Mouse (Mus musculus) liver, embryonic 14.5 days (tissue): Measurements from ENCODE around the gene Cars2. TPM values are rescaled to one million over a fixed set of nuclear protein-coding genes. Genes with fewer than 3 reads are reported as not detected.

Source experiments
- ATAC-seq: fragments of 200-750 bp; cut with Nextera tagmentation; 2 replicates; pipeline ENCODE4 v1.8.0; 2017; ENCODE audit warnings: moderate number of reproducible peaks, mild to moderate bottlenecking, moderate library complexity; ENCODE audit not compliant: insufficient read depth
- DNase-seq, 3 experiments: peaks; one replicate each; pipeline ENCODE4 v3.0.0-alpha.2; 2012 to 2013; ENCODE audit warnings: low read depth in 3 of 3, low spot score in 3 of 3
- H3K27ac ChIP-seq: fragments of 300-500 bp; sonication (generic); 2 replicates; pipeline ENCODE4 v1.5.1; 2014; ENCODE audit warnings: moderate library complexity, mild to moderate bottlenecking, control low read depth, inconsistent platforms
- H3K27me3 ChIP-seq: fragments of 300-500 bp; sonication (generic); 2 replicates; pipeline ENCODE4 v1.6.1; 2014; ENCODE audit warnings: mild to moderate bottlenecking, low read length, moderate library complexity; ENCODE audit not compliant: control insufficient read depth, insufficient read depth
- H3K36me3 ChIP-seq: fragments of 300-500 bp; sonication (generic); replicated peaks from 2 replicates; pipeline ENCODE4 v1.6.1; 2014; ENCODE audit warnings: low read depth; ENCODE audit not compliant: control insufficient read depth, insufficient read depth
- H3K4me1 ChIP-seq, 2 experiments: fragments of 200-500 bp in 1 of 2; fragments of 300-500 bp in 1 of 2; sonication (generic) in 1 of 2; replicated peaks; 2 replicates each; pipeline ENCODE4 v1.6.1; 2012 to 2014; ENCODE audit warnings: antibody characterized with exemption in 1 of 2, inconsistent platforms in 1 of 2, low read length in 1 of 2; ENCODE audit not compliant: control insufficient read depth in 2 of 2, insufficient read depth in 2 of 2
- H3K4me2 ChIP-seq: fragments of 300-500 bp; sonication (generic); 2 replicates; pipeline ENCODE4 v1.6.1; 2014; ENCODE audit warnings: low read depth, mild to moderate bottlenecking, control low read depth, moderate library complexity
- H3K4me3 ChIP-seq, 2 experiments: fragments of 200-500 bp in 1 of 2; fragments of 300-500 bp in 1 of 2; sonication (generic) in 1 of 2; 2 replicates each; pipeline ENCODE4 v1.5.1; 2012 to 2014; ENCODE audit warnings: low read depth in 2 of 2, low read length in 2 of 2, mild to moderate bottlenecking in 2 of 2, control low read depth in 1 of 2, inconsistent platforms in 1 of 2, moderate library complexity in 1 of 2; ENCODE audit not compliant: insufficient read depth in 1 of 2
- H3K9ac ChIP-seq: fragments of 300-500 bp; sonication (generic); replicated peaks from 2 replicates; pipeline ENCODE4 v1.6.1; 2014; ENCODE audit warnings: mild to moderate bottlenecking, control low read depth, moderate library complexity
- H3K9me3 ChIP-seq: fragments of 300-500 bp; sonication (generic); 2 replicates; pipeline ENCODE4 v1.6.1; 2016; ENCODE audit warnings: low read length, mixed read lengths; ENCODE audit not compliant: control insufficient read depth
- CTCF ChIP-seq: IDR thresholded peaks from 2 replicates; pipeline ENCODE4 v1.5.1; 2016; ENCODE audit warnings: antibody characterized with exemption, low read depth, control low read depth
- EP300 ChIP-seq: IDR thresholded peaks from 2 replicates; pipeline ENCODE4 v1.6.1; 2016; ENCODE audit warnings: antibody characterized with exemption, low read depth
- WGBS: fragments of 180-500 bp; shearing (Covaris S2); extraction: QIAGEN DNeasy Blood & Tissue Kit; methylation state at CpG from one replicate; pipeline ENCODE4 v1.1.7; 2014; ENCODE audit not compliant: insufficient replicate concordance; 5-methylcytosine and 5-hydroxymethylcytosine counted together
- polyA plus RNA-seq, 2 experiments: library from polyadenylated mRNA; depleted of rRNA in 1 of 2; stranded (reverse) in 1 of 2; unstranded in 1 of 2; fragments of >200 nt; fragmentation: Nextera tagmentation in 1 of 2; extraction: Ambion mirVana in 1 of 2; gene quantifications; 2 replicates each; pipeline versions ENCODE4 v1.2.1 to v1.2.3; 2012 to 2014

Gene Cars2
- polyA plus RNA-seq, 2 experiments = 15.5 to 18.2 TPM

DNA sequence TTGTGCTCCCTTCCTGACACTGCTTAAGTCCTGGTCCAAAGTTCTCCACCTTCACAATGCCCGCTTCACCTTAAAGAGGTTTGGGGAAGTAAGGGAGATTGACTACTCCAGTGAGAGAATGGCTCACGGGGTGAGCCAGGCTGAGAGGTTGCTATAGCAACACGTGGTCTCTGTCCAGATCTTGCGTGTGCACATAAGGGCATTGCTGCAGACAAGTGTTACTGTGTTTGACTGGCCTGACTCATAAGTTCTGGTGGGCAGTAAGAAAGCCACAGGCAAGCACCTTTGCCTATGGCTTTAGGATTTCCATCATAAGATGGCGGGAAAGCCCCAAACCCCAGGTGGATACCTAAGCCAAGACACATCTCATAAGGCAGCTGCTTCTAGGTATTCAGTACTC is 13.7 kb upstream of the Cars2 start:
- no peak overlapping the region for H3K9ac ChIP-seq
- no peak overlapping the region for H3K4me2 ChIP-seq
- 67% methylated on average over 5 of the region's 5 CpGs for WGBS
- peaks cover 4 to 8% of the 10 kb centered on the region in 2 experiments for H3K4me1 ChIP-seq
- DNase-seq (no peak), ATAC-seq (no peak)
- H3K27me3 ChIP-seq = no peaks in the 10 kb centered on the region
- no peaks in the 10 kb centered on the region for H3K9me3 ChIP-seq
- TF ChIP-seq EP300 = no peak
- no peak for TF ChIP-seq CTCF
- H3K4me3 ChIP-seq = no peak overlapping the region
- H3K27ac ChIP-seq = no peak overlapping the region
- peaks cover 19% of the 10 kb centered on the region for H3K36me3 ChIP-seq

DNA sequence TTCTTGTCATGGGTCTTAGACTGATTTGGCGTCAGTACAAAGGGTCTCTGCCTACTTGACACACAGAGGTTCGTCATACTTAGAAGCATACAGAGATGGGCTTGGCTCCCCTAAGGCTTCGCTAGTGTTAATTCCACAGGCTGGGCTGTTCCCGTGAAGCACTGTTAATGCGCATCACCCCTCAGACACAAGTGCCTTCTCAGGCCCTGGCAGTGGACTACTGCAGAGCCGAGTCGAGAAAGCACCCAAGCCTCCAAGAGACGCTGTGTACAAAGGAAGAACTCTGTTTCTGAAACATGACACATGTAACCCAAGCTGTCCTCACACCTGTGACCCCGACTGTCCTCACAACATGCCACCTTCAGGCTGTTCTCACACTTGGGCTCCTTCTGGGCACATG is 9.6 kb upstream of the Cars2 start:
- ATAC-seq (no peak), DNase-seq (no peak)
- H3K27ac ChIP-seq = no peak overlapping the region
- no peak overlapping the region for H3K9ac ChIP-seq
- H3K4me1 ChIP-seq = peaks cover 9 to 13% of the 10 kb centered on the region in 2 experiments
- H3K9me3 ChIP-seq = no peaks in the 10 kb centered on the region
- 79% methylated on average over 9 of the region's 9 CpGs for WGBS
- TF ChIP-seq CTCF = no peak
- TF ChIP-seq EP300 = no peak
- no peaks in the 10 kb centered on the region for H3K27me3 ChIP-seq
- H3K4me2 ChIP-seq = peak overlapping the region; percentile 11; the same call in 1 of the 2 replicates
- peaks cover 19% of the 10 kb centered on the region for H3K36me3 ChIP-seq
- no peak overlapping the region for H3K4me3 ChIP-seq

DNA sequence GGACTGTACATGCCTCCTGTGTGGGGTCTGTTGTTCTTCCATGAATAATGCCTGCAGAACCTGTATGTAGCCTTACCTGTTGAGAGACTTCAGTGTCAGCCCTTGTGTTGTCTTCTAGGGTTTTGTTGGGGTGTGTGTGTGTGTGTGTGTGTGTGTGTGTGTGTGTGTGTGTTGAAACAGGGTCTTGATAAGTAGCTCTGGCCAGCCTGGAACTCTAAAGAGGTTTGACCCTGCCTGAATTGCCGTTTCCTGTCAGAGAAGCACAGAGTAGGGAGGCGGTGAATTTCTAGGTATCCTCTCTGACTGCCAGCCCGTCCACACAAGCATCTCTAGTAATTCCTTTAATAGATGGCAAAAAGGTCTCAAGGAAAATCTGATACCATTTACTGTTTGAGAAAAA is 8.9 kb upstream of the Cars2 start:
- Histone ChIP-seq H3K9ac (peak overlapping the region; percentile 75), H3K27ac (no peak overlapping the region), H3K9me3 (no peaks in the 10 kb centered on the region), H3K27me3 (no peaks in the 10 kb centered on the region), H3K36me3 (peaks cover 19% of the 10 kb centered on the region), H3K4me3 (peak overlapping the region in 1 of 2 experiments; percentile 96; a peak in 2 of 4 replicates), H3K4me1 (peaks cover 13 to 16% of the 10 kb centered on the region in 2 experiments), H3K4me2 (peak overlapping the region; percentile 79)
- ATAC-seq (no peak), DNase-seq (no peak)
- 59% methylated on average over 3 of the region's 3 CpGs for WGBS
- TF ChIP-seq CTCF (no peak), EP300 (no peak)

DNA sequence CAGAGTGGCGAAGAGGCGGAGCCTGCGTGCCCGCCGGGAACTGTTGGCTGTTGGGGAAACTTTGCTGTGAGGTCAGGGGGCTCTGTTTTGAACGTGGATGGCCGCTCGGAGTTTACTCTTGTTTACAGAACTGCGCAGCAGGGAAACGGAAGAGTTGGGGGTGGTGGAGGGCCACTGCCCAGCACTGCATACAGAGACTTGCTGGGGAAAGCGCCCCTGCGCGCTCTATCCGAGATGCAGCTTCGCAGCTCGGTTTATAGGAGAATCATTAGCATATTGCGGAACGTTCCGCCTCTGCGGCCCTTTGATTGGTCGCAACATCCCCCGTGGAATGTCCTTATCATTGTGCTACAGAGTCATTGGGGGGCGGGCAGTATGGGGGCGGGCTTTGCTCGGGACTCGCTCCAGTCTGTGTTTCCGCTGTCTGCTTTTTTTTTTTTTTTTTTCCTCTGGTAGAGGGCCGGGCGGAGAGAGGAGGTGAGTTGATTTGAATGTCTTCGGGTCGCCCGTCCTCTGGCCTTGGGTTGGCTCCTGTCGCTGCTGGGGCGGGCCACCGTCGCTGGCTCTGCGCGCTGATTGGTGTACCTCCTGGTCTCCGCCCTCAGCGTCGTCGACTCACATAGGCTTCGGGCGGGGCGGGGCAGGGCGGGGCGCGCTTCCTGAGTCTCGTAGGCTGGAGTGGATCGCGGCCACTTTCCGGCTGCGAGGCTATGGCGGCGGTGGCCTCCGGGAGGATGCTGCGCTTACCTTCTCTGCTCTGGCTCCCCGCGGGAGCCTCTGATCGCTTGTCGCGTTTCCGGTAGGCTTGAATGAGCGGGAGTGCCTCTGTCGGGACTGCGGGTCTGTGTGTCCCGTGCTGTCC is 7.4 kb upstream of the Cars2 start:
- Histone ChIP-seq H3K9me3 (no peaks in the 10 kb centered on the region), H3K4me2 (peak overlapping the region; percentile 91), H3K9ac (peak overlapping the region; percentile 78), H3K27ac (peak overlapping the region; percentile 86), H3K36me3 (peaks cover 12% of the 10 kb centered on the region), H3K4me1 (peaks cover 20 to 24% of the 10 kb centered on the region in 2 experiments), H3K27me3 (no peaks in the 10 kb centered on the region), H3K4me3 (peak overlapping the region; percentile 96 to 99)
- peak; percentile 78 for ATAC-seq
- peak; percentile 97 for DNase-seq
- WGBS = under 1% methylated on average over 67 of the region's 67 CpGs
- TF ChIP-seq EP300 (no peak), CTCF (no peak)

DNA sequence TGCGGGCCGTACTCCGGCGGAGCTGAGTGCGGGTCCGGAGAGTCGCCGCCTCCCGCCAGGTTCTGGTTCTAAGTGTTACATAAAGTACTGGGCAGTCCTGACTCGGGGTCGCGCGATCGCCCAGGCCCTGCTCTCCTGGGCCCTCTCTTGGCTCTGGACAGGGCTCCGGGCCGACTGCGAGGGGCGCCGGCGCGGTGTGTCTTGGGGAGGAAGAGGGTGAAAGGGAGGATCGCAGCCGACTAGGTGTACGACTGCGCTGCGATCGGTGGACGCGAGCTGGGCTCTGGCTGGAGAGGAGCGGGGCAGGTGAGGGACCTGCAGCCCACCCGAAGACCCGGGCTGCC is 6.8 kb upstream of the Cars2 start:
- DNase-seq (no peak), ATAC-seq (peak; percentile 0; the same call in 1 of the 2 replicates)
- Histone ChIP-seq H3K4me2 (peak overlapping the region; percentile 91), H3K9ac (peak overlapping the region; percentile 78), H3K36me3 (peaks cover 12% of the 10 kb centered on the region), H3K9me3 (no peaks in the 10 kb centered on the region), H3K4me3 (peak overlapping the region; percentile 96 to 99), H3K27me3 (no peaks in the 10 kb centered on the region), H3K4me1 (peaks cover 20 to 24% of the 10 kb centered on the region in 2 experiments), H3K27ac (peak overlapping the region; percentile 86)
- no peak for TF ChIP-seq EP300
- WGBS = 0% methylated on average over 32 of the region's 32 CpGs
